Mouse (Mus musculus) hindbrain, embryonic 10.5 days (tissue): ENCODE results near the gene Filip1. TPM values are rescaled to one million over a fixed set of nuclear protein-coding genes. Genes with fewer than 3 reads are reported as not detected.

Source experiments
- DNase-seq: peaks from one replicate; pipeline ENCODE4 v3.0.0-alpha.2; 2017; ENCODE audit warnings: low spot score
- H3K27ac ChIP-seq: fragments of 300-500 bp; sonication (generic); 2 replicates; pipeline ENCODE4 v1.5.1; 2016; ENCODE audit warnings: mild to moderate bottlenecking, moderate library complexity
- H3K27me3 ChIP-seq: fragments of 300-500 bp; sonication (generic); 2 replicates; pipeline ENCODE4 v1.6.1; 2016; ENCODE audit warnings: mild to moderate bottlenecking; ENCODE audit not compliant: poor library complexity, insufficient read depth, severe bottlenecking
- H3K36me3 ChIP-seq: fragments of 300-500 bp; sonication (generic); 2 replicates; pipeline ENCODE4 v1.6.1; 2016; ENCODE audit warnings: mild to moderate bottlenecking, moderate library complexity
- H3K4me1 ChIP-seq: fragments of 300-500 bp; sonication (generic); replicated peaks from 2 replicates; pipeline ENCODE4 v1.6.1; 2016; ENCODE audit warnings: mild to moderate bottlenecking
- H3K4me3 ChIP-seq: fragments of 300-500 bp; sonication (generic); 2 replicates; pipeline ENCODE4 v1.5.1; 2016; ENCODE audit warnings: mild to moderate bottlenecking, moderate library complexity
- H3K9me3 ChIP-seq: fragments of 300-500 bp; sonication (generic); 2 replicates; pipeline ENCODE4 v1.6.1; 2016; ENCODE audit warnings: mild to moderate bottlenecking, moderate library complexity
- WGBS: fragments of 180-500 bp; shearing (Covaris S2); methylation state at CpG from one replicate; pipeline ENCODE4 v1.1.7; 2016; 5-methylcytosine and 5-hydroxymethylcytosine counted together
- polyA plus RNA-seq: library from polyadenylated mRNA; unstranded; fragments of >200 nt; fragmentation: Nextera tagmentation; extraction: Ambion mirVana; gene quantifications from 2 replicates; pipeline ENCODE4 v1.2.1, GENCODE M21; 2016

Filip1 gene
- polyA plus RNA-seq, 1 experiment from 2014 or later: 4.1 TPM

GRCm38 (mm10) chr9:80020429-80020828 is 7.8 kb upstream of the Filip1 start:
- 0 out of 2 replicates have a peak, but pooled peaks cover 3% of the 10 kb centered on the region for H3K4me1 ChIP-seq
- no peaks in the 10 kb centered on the region for H3K36me3 ChIP-seq
- 70% methylated on average over 3 of the region's 3 CpGs for WGBS
- H3K27ac ChIP-seq: no peak overlapping the region
- DNase-seq: no peak
- no peaks in the 10 kb centered on the region for H3K9me3 ChIP-seq
- H3K27me3 ChIP-seq: no peaks in the 10 kb centered on the region
- H3K4me3 ChIP-seq: no peak overlapping the region

GRCm38 (mm10) chr9:80012016-80012415 is 635 bp downstream of the Filip1 start:
- Histone ChIP-seq H3K27me3 (no peaks in the 10 kb centered on the region), H3K4me3 (no peak overlapping the region), H3K4me1 (no peaks in the 10 kb centered on the region), H3K36me3 (no peaks in the 10 kb centered on the region), H3K9me3 (no peaks in the 10 kb centered on the region), H3K27ac (0 out of 2 replicates have a peak overlapping the region, but pooled peaks have one; percentile 16)
- 87% methylated on average over 13 of the region's 13 CpGs for WGBS
- no peak for DNase-seq

- peak; percentile 84 for DNase-seq
- H3K4me1 ChIP-seq: 0 out of 2 replicates have a peak, but pooled peaks cover 5% of the 10 kb centered on the region
- WGBS: 47% methylated on average over 14 of the region's 14 CpGs
- H3K4me3 ChIP-seq: no peak overlapping the region
- H3K27ac ChIP-seq: no peak overlapping the region
- H3K9me3 ChIP-seq: no peaks in the 10 kb centered on the region
- H3K27me3 ChIP-seq: no peaks in the 10 kb centered on the region
- H3K36me3 ChIP-seq: no peaks in the 10 kb centered on the region
These were observed 10.1 kb downstream of the Filip1 start for GRCm38 (mm10) chr9:80002394-80003188.

GRCm38 (mm10) chr9:79997282-79997681 is 15.4 kb downstream of the Filip1 start:
- H3K36me3 ChIP-seq: no peaks in the 10 kb centered on the region

GRCm38 (mm10) chr9:79994296-79994695 is 18.4 kb downstream of the Filip1 start:
- Histone ChIP-seq H3K27me3 (no peaks in the 10 kb centered on the region), H3K36me3 (no peaks in the 10 kb centered on the region), H3K9me3 (no peaks in the 10 kb centered on the region), H3K27ac (no peak overlapping the region), H3K4me3 (no peak overlapping the region), H3K4me1 (peaks cover 9% of the 10 kb centered on the region; the same call in 1 of the 2 replicates)
- no peak for DNase-seq
- WGBS: 87% methylated on average over 5 of the region's 5 CpGs

More at GRCm38 (mm10) chr9:79997282-79997681, 15.4 kb downstream of the Filip1 start:
- H3K4me3 ChIP-seq: no peak overlapping the region
- no peak for DNase-seq
- H3K27me3 ChIP-seq: no peaks in the 10 kb centered on the region
- 90% methylated on average over 6 of the region's 6 CpGs for WGBS
- H3K4me1 ChIP-seq: peaks cover 12% of the 10 kb centered on the region; the same call in 1 of the 2 replicates
- H3K27ac ChIP-seq: no peak overlapping the region
- H3K9me3 ChIP-seq: no peaks in the 10 kb centered on the region

- Histone ChIP-seq H3K27me3 (no peaks in the 10 kb centered on the region), H3K4me3 (no peak overlapping the region), H3K4me1 (peaks cover 9% of the 10 kb centered on the region; the same call in 1 of the 2 replicates), H3K36me3 (no peaks in the 10 kb centered on the region), H3K9me3 (no peaks in the 10 kb centered on the region), H3K27ac (no peak overlapping the region)
- 84% methylated on average over 4 of the region's 4 CpGs for WGBS
- no peak for DNase-seq
These were observed 19.6 kb downstream of the Filip1 start for GRCm38 (mm10) chr9:79993066-79993465.

- Histone ChIP-seq H3K4me3 (no peak overlapping the region), H3K4me1 (peaks cover 9% of the 10 kb centered on the region; the same call in 1 of the 2 replicates), H3K27ac (no peak overlapping the region), H3K27me3 (no peaks in the 10 kb centered on the region), H3K9me3 (no peaks in the 10 kb centered on the region), H3K36me3 (no peaks in the 10 kb centered on the region)
- no peak for DNase-seq
- 86% methylated on average over 16 of the region's 16 CpGs for WGBS
These were observed 22.1 kb downstream of the Filip1 start for GRCm38 (mm10) chr9:79990456-79991017.

GRCm38 (mm10) chr9:79989703-79990102 is 22.9 kb downstream of the Filip1 start:
- peaks cover 9% of the 10 kb centered on the region; the same call in 1 of the 2 replicates for H3K4me1 ChIP-seq
- H3K27me3 ChIP-seq: no peaks in the 10 kb centered on the region
- no peak for DNase-seq
- WGBS: 92% methylated on average over 1 of the region's 1 CpGs
- H3K4me3 ChIP-seq: no peak overlapping the region
- no peaks in the 10 kb centered on the region for H3K9me3 ChIP-seq
- no peak overlapping the region for H3K27ac ChIP-seq
- no peaks in the 10 kb centered on the region for H3K36me3 ChIP-seq

- H3K4me3 ChIP-seq: no peak overlapping the region
- H3K9me3 ChIP-seq: no peaks in the 10 kb centered on the region
- no peak for DNase-seq
- no peaks in the 10 kb centered on the region for H3K27me3 ChIP-seq
- H3K36me3 ChIP-seq: no peaks in the 10 kb centered on the region
- H3K27ac ChIP-seq: no peak overlapping the region
- 91% methylated on average over 1 of the region's 1 CpGs for WGBS
- H3K4me1 ChIP-seq: peaks cover 9% of the 10 kb centered on the region; the same call in 1 of the 2 replicates
These were observed 23.6 kb downstream of the Filip1 start for GRCm38 (mm10) chr9:79989061-79989460.

- no peaks in the 10 kb centered on the region for H3K9me3 ChIP-seq
- no peak overlapping the region for H3K4me3 ChIP-seq
- 90% methylated on average over 10 of the region's 10 CpGs for WGBS
- no peaks in the 10 kb centered on the region for H3K27me3 ChIP-seq
- no peak for DNase-seq
- H3K4me1 ChIP-seq: no peaks in the 10 kb centered on the region
- no peaks in the 10 kb centered on the region for H3K36me3 ChIP-seq
- H3K27ac ChIP-seq: no peak overlapping the region
These were observed 29.4 kb downstream of the Filip1 start for GRCm38 (mm10) chr9:79983244-79983643.

- no peak overlapping the region for H3K27ac ChIP-seq
- no peaks in the 10 kb centered on the region for H3K27me3 ChIP-seq
- H3K9me3 ChIP-seq: no peaks in the 10 kb centered on the region
- H3K4me3 ChIP-seq: no peak overlapping the region
- peaks cover 7% of the 10 kb centered on the region for H3K4me1 ChIP-seq
- no peaks in the 10 kb centered on the region for H3K36me3 ChIP-seq
- DNase-seq: no peak
- 88% methylated on average over 2 of the region's 2 CpGs for WGBS
These were observed 33.4 kb downstream of the Filip1 start for GRCm38 (mm10) chr9:79979274-79979673.

GRCm38 (mm10) chr9:79978228-79979024 is 34.2 kb downstream of the Filip1 start:
- H3K9me3 ChIP-seq: no peaks in the 10 kb centered on the region
- H3K4me3 ChIP-seq: no peak overlapping the region
- WGBS: 89% methylated on average over 12 of the region's 12 CpGs

More at GRCm38 (mm10) chr9:79978228-79979024, 34.2 kb downstream of the Filip1 start:
- Histone ChIP-seq H3K27me3 (no peaks in the 10 kb centered on the region), H3K4me1 (peaks cover 7% of the 10 kb centered on the region), H3K36me3 (no peaks in the 10 kb centered on the region), H3K27ac (no peak overlapping the region)
- no peak for DNase-seq
